Mouse (Mus musculus) lung, adult 18-20 months (tissue): ENCODE measurements at regions not wholly inside any gene's neighbourhood (a gene's known extent, or its start where the extent isn't known, plus 50 kb on each side); places are given as distances from the start of the nearest gene placed in this dataset.

ENCODE experiments used
- DNase-seq, 2 experiments: peaks; one replicate each; pipeline ENCODE4 v3.0.0; 2022; ENCODE audit warnings: mixed read lengths in 2 of 2

DNA sequence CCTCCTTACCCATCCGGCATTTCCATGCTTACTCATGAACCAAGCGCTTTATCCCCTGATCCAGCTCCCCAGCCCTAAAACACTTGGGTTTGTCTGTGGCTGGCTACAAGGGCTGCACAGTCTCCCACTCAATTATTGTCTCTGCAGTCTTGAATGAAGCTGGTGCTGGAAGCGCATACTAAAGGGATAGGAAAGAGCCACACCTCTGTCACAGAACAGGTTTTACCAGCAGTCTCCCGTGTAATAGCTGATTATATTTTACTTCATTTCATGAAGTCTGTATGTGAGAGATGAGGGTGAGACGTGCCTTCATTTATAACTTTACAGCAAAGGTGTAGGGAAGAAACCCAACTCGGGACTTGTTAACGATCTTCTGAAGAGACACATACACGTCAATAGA lies 167.0 kb upstream of the Adgrl2 start:
- DNase-seq: no peak

DNA sequence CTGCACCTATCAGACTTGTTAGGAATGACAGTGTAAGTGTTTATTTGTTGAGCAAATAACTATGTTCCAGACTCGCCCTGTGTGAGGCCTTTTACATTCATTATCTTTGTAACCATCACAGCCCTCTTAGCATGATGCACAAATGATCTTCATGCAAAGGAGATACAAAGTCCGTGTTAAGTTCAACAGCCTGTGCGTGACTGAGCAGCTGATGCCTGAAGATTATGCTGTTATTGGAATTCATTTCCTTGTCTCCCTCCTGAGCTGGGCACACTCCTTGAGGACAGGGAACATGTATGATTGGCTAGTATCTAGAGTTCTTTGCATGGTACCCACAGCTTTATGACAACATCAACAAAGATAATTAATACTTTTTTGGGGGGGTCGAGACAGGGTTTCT lies 162.0 kb upstream of the Adgrl2 start:
- no peak for DNase-seq

DNA sequence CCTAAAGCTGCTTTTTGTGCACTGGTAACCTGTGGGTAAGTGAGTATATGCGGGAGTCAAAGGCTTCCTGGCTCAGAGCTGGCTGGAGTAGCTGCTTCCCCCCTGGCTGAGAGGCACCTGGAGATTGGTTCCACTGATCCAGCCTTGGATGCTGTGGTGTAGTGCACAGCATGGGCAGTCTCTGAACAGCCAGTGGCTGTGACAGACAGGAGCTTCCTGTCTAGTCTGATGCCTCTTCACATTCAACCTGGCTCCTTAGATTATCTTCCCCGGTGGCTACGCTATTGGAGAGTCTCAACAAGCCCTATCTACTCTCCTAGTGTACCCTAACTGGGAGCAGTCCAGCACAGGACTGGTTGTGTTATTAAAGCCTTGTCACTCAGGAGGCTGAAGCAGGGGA lies 160.4 kb upstream of the Adgrl2 start:
- no peak for DNase-seq

DNA sequence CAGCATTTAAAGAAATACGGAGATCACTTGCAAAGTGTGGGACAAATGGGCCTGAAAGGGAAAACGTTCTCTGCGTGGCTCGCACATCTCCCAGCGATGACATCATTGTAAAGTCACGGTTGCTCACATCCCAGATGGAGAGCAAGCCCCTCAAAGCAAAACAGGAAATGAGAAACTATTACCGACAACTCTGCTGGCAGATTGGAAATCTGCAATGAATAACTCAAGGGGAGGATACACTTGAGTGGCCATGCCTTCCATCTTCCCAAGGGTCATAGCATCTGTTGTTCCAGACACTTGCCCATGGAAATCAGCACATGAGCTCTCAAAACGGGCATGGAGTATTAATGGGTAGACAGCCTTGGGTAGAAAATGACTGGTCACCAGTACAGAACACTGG lies 158.3 kb upstream of the Adgrl2 start:
- no peak for DNase-seq

DNA sequence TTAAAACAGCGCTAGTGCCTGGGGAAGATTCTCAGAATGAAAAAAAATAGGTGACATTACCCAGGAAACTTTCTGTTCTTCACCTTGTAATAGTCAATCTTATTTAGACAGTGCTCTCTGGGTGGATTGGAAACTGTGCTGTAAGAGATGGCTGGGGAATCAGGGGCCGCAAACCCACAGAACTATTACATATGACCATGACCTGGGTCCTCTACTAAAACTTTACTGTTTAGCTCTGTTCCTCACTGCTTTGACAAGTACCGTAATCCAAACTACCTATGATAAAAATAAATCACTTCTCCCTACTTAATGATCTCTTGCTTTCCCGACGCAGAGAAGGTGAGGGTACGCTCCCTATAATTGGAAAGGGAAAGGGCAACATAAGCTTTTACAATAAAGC lies 157.6 kb upstream of the Adgrl2 start:
- DNase-seq: no peak

DNA sequence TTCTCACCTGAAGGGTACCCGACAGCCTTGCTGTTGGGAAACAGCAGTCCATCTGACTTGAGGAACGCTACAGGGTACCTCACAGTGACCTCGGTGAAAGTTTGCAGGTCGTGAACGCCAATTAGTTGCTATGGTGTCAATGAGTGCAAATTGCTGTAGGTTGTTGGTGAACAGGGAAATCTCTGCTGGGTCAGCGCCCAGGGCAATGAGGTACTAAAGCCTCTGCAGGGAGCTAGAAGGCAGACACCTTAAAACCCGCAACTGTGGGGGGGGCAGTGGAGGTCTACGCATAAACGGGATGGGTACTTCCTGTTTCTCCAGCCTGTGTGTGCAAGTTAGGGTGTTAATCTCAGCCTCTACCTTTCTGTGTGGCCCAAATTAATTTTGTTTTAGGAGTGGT lies 156.3 kb upstream of the Adgrl2 start:
- DNase-seq: no peak

DNA sequence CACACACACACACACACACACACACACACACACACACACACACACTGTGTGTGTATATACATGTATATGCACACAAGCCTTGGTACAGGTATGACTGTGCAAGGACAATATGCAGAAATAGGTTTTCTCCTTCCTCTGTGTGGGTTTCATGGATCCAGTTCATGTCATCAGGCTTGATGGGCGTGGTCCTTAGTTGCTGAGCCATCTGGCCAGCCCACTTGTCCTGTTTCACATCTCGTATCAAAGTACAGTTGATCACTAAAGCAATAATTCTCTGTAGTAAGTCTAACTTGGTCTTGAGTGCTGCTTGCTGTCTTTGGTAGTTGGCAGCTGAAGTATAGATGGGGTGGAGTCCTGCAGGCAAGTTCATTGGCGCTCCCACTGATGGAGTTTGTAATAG lies 150.1 kb upstream of the Adgrl2 start:
- DNase-seq: no peak

DNA sequence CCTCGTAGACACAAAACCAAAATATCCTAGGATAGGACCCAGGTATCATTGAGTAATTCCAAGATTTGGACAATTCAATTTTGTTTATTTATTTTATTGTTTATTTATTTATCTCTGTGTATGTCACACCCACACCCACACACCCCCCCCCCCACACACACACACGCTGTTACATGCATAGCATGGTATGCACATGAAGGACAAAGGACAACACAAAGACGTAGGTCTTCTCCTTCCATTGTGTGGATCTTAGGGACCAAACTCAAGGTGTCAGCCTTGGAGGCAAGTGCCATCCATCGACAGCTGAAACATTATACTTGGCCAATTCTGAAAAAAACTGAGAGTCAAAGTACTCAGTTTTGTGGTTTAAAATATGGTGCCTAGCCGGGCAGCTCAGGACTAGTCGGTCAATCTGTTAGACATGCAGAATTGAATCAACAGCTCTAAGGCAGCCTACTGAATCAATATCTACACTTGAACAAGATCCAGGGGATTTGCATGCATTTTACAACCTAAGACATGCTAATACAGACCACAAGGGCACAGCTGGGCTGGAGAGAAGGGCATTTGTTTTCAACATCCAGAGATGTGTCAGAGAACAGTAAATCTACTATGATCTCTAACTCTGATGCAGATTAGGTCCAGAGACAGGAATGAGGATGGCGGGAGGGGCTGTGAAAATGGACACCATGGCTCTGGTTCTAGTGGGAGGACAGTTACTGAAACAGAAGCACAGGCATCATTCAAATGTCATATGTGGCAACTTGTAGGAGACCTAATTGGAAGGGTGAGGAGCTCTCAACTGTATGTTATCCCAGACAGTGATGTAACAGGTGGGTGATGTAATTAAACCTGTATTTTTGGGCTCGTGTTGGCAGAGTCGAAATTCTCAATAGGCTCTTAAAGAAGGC lies 143.9 kb upstream of the Adgrl2 start:
- DNase-seq: no peak

DNA sequence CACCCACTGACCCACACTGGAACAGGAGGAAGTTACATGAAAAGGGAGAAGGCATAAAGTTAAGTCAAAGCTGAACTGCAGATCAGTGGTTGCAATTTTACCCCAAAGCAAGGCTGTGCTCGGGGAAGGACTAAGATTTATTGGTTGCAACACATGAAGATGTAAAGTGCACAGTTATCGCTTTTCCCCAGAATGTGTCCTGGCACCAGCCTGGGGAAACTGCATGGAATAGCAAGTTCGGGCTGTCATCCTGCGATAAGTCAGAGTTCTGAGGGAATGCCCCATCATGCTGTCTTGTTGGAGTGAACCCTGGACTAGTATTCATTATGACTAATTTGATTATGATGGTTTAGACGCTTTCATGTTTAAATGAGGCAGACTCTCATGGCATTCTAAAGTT lies 128.5 kb upstream of the Adgrl2 start:
- no peak for DNase-seq

DNA sequence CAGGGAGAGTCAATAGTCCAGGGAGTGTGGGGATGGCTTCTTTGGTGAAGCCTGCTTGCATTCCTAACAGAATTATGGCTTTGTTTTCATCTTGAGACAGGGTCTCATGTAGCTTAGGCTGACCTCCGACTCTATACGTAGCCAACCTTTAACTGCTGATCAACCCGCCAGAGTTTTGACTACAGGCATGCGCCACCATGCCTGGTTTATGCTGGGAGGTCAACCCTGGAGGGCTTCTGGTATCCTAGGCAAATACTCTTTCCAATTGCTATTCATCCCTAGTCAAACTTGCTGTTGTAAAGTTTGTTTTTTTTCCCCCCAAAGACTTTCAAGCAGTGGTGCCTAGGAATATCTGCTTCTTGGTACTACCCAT lies 127.3 kb upstream of the Adgrl2 start:
- no peak for DNase-seq

DNA sequence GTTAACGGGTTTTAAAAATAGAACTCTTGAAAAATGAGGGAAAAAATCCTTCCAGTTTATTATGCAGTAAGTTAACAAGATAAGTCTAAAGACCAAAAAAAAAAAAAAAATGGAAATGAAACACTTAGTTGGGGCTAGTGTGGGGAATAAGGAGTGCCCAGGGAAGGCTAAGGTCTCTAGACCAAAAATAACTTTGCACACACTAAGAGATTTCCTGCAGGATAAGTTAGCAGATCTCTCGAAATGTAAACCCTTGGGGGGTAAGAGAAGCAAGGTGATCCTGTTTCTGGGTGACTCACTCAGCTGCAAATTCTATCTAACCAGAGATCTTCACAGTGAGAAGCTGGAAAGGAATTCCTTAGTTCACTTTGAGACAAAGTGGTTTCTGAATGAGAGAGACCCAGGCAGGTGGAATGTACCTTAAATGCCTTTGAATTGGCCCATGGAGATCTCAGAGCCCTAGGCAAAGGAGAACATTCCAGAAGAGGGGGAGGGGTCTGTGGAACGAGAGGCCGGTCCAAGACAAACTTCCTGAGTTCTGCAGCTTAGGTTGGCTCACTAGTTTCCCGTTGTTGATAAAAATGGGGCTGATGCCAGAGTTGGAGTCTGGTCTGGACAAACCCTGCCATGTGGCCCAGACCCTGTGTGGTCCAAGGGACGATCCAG lies 126.8 kb upstream of the Adgrl2 start:
- peak; percentile 56 to 72 for DNase-seq

DNA sequence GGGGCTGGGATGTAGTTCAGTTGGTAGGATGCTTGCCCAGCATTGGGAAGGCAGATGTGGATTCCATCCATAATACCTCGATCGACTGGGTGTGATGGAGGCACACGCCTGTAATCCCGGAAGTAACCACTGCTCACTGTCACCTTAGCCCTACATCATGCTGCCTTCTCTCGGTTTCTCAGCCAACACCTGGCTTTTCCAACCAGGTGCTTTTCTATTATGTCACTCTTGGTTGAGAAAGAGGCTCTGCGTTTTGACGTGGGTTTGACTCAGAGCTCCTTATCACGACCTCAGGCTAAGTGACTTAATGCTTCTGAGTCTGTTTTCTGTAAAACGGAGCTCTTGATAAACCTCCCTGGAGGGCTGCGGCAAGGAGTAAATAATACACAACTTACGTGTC lies 126.2 kb upstream of the Adgrl2 start:
- no peak for DNase-seq

DNA sequence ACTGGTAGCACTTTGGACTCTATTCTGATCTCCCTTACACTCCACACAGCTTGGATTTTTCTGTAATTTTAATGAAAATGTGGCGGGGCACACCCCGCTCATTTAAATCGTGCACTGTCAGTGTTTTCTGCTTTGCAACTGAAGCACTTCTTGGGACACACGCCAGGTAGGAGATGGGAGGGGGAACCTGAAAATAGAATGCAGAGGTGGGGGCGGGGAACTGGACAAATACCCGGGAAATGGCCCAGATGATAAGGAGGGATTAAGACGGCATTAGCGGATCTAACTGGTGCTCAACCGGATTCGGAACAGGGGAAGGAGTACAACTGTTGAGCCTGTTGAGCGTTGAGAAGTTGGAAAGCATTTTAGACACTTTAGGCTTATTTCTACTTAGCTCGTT lies 125.5 kb upstream of the Adgrl2 start:
- DNase-seq: peak in 1 of 2 experiments; percentile 13

DNA sequence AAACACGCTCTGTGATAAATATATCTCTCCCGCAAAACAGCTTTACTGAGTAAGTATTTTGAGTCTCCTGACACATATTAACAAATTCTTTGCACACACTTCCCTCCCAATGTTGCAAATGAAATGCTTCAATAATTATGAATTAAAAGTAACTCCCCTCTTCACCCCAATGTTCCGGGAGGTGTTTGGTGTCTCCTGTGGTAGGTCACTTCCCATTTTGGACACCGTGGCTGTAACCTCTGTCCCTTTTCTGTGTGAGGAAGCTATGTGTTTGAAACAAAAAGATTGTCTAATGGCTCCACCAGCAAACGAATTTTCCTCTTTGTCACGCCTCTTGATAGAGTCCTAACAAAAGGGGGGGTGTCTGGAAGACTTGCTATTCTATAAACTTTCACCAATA lies 122.5 kb upstream of the Adgrl2 start:
- peak in 1 of 2 experiments; percentile 16 for DNase-seq

DNA sequence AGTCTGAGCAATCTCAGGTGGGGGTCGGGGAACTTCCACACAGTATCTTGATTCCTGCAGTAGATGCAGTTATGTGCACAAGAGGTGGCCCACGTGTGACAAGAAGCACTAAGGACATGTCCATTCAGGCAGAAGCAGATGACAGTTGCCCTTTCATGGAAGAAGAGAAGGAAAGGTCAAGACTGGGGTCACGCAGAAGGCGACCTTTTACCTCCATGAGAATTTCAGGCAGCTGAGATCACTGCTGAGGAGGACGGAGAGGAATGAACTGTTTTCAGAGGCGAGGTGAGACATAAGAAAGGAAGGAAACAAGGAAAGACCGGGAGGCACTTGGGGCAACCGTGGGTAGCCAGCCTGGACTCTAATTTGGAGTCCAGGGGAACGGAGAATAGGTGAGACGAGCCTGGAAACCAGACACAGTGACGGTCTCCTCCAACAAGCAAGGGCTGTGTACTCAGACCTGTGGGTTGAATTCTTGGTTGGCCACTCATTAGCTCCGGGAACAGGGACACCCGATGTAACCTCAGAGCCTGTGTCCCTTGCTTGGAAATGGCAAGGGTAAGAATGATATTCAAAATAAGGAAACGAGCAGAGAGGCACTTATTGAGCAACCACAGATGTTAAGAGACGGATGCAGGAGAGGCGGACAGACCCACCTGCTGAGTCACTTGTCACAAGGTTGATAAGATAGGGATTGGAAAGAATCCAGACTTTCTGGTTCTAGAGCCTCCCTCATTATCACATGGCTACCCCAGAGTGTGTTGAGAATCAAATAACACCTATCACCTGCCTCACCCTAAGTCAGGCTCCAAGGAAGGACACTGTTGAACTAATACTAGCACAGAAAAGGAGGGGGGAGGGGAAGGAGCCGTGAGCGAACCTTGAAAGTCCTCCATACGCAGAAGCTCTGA lies 121.4 kb upstream of the Adgrl2 start:
- peak; percentile 34 to 67 for DNase-seq

DNA sequence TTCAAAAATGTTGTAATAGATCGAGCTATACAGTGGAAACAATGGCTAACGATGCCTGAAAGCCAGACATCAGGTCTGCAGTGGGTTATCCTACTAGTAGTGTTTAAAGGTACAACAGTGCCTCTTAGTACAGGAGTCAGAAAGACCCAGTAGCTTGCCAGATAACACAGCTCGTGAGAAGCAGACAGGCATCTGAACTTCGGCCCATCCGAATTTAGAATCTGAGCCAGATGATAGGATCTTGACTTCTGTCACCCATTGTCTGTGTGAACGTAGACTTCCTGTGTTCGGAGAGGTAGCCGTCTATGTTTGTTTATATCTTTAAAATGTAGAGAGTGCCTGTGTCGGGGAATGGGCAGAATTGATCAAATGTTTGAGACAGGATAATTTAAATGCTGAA lies 120.5 kb upstream of the Adgrl2 start:
- DNase-seq: no peak

DNA sequence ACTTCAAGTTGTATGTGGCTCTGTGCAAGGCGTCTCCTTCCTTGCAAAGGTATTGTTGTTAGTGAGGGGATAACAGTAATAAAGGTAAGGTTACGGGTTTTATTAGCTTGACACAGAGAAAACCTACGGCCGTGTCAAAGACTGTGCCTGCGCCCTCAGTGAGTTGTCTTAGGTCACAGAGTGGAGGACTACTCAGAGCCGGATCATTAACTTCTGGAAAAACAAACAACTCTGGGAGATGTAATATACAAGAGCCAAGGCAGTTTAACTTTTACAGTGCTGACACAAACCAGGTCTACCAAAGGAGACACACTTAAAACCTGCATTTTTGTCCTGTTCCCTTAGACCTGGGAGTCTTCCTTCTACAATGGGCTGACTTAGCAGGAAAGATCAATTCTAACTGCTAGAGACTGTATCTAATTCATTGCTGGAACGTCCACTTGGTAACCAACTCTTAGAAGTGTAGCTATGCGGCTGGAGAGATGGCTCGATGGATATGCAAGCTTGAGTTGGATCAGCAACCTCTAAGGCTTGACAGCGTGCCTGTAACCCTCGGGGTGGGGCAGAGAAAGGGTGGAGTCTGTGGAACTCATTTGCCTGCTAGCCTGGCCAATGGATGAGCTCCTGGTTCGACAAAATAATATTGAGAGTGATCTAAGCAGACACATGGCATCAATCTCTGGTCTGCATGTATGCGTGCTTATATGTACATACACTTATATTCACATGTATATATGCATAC lies 115.5 kb upstream of the Adgrl2 start:
- DNase-seq: no peak

DNA sequence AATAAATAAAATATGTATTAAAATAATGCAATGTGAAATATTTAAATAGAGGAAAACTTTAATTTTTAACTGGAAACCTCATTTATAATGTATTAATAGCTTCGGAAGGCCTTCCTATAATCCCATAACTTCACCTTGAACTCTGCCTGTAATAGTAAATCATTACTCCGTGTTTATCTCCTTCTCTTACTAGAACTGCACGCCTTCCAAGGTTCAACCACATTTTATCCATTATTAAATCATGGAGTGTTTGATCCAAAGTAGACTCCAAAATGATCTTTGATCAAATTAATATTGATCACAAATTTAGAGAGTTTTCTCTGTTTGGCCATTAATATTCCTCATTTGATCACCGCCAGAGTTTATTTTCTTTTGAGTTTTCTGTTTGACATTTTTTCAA lies 114.8 kb upstream of the Adgrl2 start:
- DNase-seq: no peak

DNA sequence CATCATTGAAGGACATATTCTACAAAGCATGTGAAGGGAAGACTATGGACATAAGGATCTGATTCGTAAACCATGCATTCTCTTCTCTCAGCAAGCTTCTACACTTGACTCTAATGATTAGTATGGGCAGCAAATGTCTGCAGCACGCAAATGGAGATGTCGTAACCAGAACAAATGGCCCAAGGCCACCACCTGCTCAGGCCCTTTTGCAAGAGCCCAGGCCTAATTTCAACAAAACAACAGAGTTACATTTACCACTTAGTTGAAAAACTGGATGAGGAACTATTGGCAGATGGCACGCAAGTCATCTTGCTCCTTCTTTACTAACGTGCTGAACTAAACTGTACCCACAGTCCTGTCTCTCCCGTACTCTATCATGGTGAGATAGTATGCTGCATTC lies 113.7 kb upstream of the Adgrl2 start:
- no peak for DNase-seq

DNA sequence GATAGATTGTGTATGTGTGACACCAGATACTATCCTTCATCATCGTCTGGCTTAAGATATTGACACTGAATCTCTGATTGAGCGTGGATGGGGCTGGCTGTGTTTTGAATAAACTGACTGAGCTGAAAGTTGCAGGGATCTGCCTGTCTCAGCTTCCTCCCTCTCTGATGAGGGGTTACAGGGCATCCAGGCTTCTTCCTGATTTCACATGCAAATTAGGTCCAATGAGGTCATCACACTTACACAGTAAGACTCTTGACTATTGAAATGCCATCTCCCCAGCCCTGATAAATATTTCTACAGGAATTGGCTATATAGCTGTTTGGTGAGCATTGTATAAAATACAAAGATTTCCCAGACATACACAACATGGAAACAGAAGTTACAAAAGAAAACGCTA lies 113.1 kb upstream of the Adgrl2 start:
- no peak for DNase-seq

DNA sequence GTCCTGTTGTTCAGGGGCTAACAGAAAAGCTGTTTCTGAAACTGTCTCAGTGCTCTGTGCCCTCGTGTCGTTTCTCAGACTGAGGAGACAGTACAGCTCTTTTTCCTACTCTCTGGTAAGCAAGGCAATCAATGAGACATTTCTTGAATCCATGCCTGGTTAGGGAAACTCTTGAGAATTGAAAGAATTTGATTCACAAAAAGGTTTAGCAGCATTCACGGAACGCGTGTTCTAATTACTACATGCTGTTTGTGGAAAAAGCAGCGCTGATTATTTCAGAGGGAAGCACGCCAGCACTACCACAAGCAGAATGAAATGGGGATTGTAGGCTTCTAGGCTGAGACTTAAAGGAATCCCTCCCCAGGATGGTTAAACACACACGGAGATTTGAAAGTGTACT lies 112.5 kb upstream of the Adgrl2 start:
- no peak for DNase-seq

DNA sequence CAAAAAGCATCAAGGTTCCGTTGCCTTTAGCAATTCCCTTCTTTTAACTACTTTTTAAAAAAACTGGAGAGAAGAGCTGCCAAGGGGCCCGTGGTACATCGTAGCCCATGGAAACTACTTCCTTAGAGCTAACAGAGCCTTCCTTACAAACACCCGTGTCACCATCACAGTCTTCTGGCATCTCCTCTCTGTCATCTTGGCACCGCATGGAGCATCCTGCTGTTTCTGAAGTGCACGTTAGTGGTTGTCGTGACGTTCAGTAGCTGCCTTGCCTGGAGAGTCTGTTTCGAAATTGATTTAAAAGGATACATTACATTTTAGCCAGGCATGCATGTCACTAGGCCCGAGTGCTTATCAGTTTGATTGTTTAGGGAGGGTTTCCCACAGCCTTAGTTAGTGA lies 111.4 kb upstream of the Adgrl2 start:
- no peak for DNase-seq

DNA sequence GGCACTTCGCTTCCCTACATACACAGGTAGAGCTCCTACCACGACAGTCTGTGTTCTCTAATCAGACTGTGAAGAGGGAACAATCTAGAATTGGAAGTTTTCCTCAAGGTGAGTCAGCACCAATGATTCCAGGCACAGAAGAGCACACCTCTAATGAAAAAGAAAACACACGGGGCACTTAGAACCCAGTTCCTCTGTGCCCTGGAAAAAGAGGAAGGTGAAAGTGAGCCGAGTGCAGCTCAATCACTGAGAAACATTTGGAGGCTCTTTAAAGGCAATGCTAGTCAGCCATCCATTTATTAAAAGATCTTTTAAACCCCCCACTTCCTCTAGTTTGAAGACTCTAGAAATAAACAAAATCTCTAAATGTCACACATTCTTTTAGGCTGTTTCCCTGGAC lies 108.4 kb upstream of the Adgrl2 start:
- DNase-seq: no peak
